Mouse (Mus musculus) naive thymus-derived CD4-positive, alpha-beta T cell, adult 2 months (primary cell): Measurements from ENCODE around the gene Igflr1.

ENCODE experiments used
- DNase-seq: peaks from one replicate; pipeline ENCODE4 v3.0.0-alpha.2; 2011; ENCODE audit warnings: low read depth

Igflr1 gene

GRCm38 (mm10) chr7:30553810-30554584 is 11.2 kb upstream of the Igflr1 start:
- no peak for DNase-seq

GRCm38 (mm10) chr7:30556894-30557536 is 8.2 kb upstream of the Igflr1 start:
- peak; percentile 44 for DNase-seq

- no peak for DNase-seq
Observed at GRCm38 (mm10) chr7:30557901-30558514, 7.2 kb upstream of the Igflr1 start.

- no peak for DNase-seq
Observed at GRCm38 (mm10) chr7:30558656-30559442, 6.4 kb upstream of the Igflr1 start.

GRCm38 (mm10) chr7:30559443-30559954 is 5.7 kb upstream of the Igflr1 start, which contains the start of gene Lin37:
Gene Lin37, minus strand, starts transcription at chr7:30559838.
- DNase-seq, result peak; percentile 91

- DNase-seq, result peak; percentile 28
Observed at GRCm38 (mm10) chr7:30560296-30560695, 4.9 kb upstream of the Igflr1 start.

GRCm38 (mm10) chr7:30562526-30563116 is 2.6 kb upstream of the Igflr1 start:
- DNase-seq, result peak; percentile 61

- DNase-seq, result peak; percentile 98
Observed at GRCm38 (mm10) chr7:30563117-30563905, 1.9 kb upstream of the Igflr1 start, which contains the start of the genes U2af1l4, Gm49396 and Psenen. Gene U2af1l4, plus strand, starts transcription at chr7:30563301. Gene Gm49396, plus strand, starts transcription at chr7:30563344. Gene Psenen, minus strand, starts transcription at chr7:30563627.

- DNase-seq, result no peak
Observed at GRCm38 (mm10) chr7:30563906-30564280, 1.3 kb upstream of the Igflr1 start.

GRCm38 (mm10) chr7:30566033-30566432 is 806 bp downstream of the Igflr1 start:
- DNase-seq, result no peak

- no peak for DNase-seq
Observed at GRCm38 (mm10) chr7:30567555-30567954, 2.3 kb downstream of the Igflr1 start.

GRCm38 (mm10) chr7:30572389-30572788 is 7.2 kb downstream of the Igflr1 start:
- no peak for DNase-seq

GRCm38 (mm10) chr7:30572969-30573368 is 7.7 kb downstream of the Igflr1 start:
- DNase-seq, result no peak

- DNase-seq, result no peak
Observed at GRCm38 (mm10) chr7:30579950-30580349, 14.7 kb downstream of the Igflr1 start.

GRCm38 (mm10) chr7:30581547-30581946 is 16.3 kb downstream of the Igflr1 start:
- no peak for DNase-seq

- DNase-seq, result no peak
Observed at GRCm38 (mm10) chr7:30584339-30584738, 19.1 kb downstream of the Igflr1 start.

GRCm38 (mm10) chr7:30585170-30585569 is 19.9 kb downstream of the Igflr1 start:
- DNase-seq, result no peak

GRCm38 (mm10) chr7:30586455-30587020 is 21.3 kb downstream of the Igflr1 start:
- DNase-seq, result no peak

- DNase-seq, result peak; percentile 70
Observed at GRCm38 (mm10) chr7:30587842-30588667, 22.8 kb downstream of the Igflr1 start.
